Mouse (Mus musculus): ENCODE results near the gene Mesp1.

- no peak for TF ChIP-seq ZKSCAN1 (IDR thresholded peaks at IDR 0.05; ENCODE audit: borderline replicate concordance, low read depth, low read length)
- TF ChIP-seq POLR2A (IDR thresholded peaks at IDR 0.05; ENCODE audit: low read depth, low read length), result no peak
- TF ChIP-seq UBTF (IDR thresholded peaks at IDR 0.05; ENCODE audit: low read depth, low read length), result no peak
- no peak for TF ChIP-seq CTCF (conservative IDR thresholded peaks at IDR 0.05 in 1 of 2, IDR thresholded peaks at IDR 0.05 in 1 of 2; ENCODE audit: low read depth in 2 of 2, low read length in 2 of 2)
These were observed 21.8 kb downstream of the Mesp1 start for GRCm38 (mm10) chr7:79771561-79772512.
